Mouse (Mus musculus): ENCODE results near the gene Fbxo17. TPM values are rescaled to one million over a fixed set of nuclear protein-coding genes. Genes with fewer than 3 reads are reported as not detected.

Fbxo17 gene
- polyA plus RNA-seq, 1 experiment from 2014 or later: 5.2 TPM

DNA sequence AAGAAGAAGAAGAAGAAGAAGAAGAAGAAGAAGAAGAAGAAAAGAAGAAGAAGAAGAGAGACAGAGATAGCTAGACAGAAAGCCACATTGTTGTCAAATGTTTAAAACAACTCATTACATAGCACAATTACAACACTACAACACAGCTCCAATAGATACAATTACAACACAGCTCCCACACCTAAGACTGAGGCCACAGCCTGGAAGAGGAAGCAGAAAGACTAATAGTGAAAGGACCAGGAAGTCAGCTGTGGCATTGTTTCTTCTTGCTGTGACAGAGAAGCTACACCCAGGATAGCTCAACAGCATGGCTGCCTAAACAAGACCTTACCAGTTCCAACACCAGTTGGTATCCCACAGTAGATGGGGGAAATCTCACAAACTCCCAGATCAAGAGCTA is 7.2 kb upstream of the Fbxo17 start:
- H3K4me1 ChIP-seq (ENCODE audit: control insufficient read depth, insufficient read depth, low read length): no peaks in the 10 kb centered on the region
- no peak overlapping the region for H3K4me2 ChIP-seq (ENCODE audit: low read length)
- ATAC-seq: no peak
- H3K4me3 ChIP-seq (ENCODE audit: low read depth, low read length): no peak overlapping the region
- H3K27ac ChIP-seq (ENCODE audit: low read length): no peak overlapping the region
- no peaks in the 10 kb centered on the region for H3K9me3 ChIP-seq (replicated peaks; ENCODE audit: control insufficient read depth, low read length, poor library complexity, severe bottlenecking)
- H3K9ac ChIP-seq (ENCODE audit: low read depth, low read length): no peak overlapping the region
- H3K36me3 ChIP-seq (ENCODE audit: control insufficient read depth, insufficient read depth, low read length): no peaks in the 10 kb centered on the region
- no peaks in the 10 kb centered on the region for H3K27me3 ChIP-seq (ENCODE audit: control insufficient read depth, insufficient read depth, low read depth, low read length)

DNA sequence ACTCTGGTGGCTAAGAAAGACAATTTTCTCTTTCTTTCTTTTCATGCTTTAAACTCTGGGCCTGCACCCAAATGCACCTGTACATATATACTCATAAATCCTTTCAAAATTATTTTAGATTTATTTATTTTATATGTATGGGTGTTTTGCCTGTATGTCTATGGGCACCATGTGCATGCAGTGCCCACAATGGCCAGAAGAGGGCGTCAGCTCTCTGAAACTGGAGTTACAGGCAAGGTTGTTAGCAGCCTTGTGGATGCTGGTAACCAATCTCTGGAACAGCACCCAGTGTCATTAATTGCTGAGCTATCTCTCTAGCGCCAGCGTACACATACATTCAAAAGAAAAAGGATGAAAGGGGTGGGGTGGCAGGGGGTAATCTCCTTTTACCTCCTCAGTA is 5.6 kb upstream of the Fbxo17 start:
- no peaks in the 10 kb centered on the region for H3K4me1 ChIP-seq (ENCODE audit: control insufficient read depth, insufficient read depth, low read length)
- no peak overlapping the region for H3K4me3 ChIP-seq (ENCODE audit: low read depth, low read length)
- H3K27ac ChIP-seq (ENCODE audit: low read length): no peak overlapping the region
- H3K27me3 ChIP-seq (ENCODE audit: control insufficient read depth, insufficient read depth, low read depth, low read length): no peaks in the 10 kb centered on the region
- 68% methylated on average over 3 of the region's 3 CpGs for WGBS
- H3K4me2 ChIP-seq (ENCODE audit: low read length): no peak overlapping the region
- ATAC-seq: no peak
- H3K36me3 ChIP-seq (ENCODE audit: control insufficient read depth, insufficient read depth, low read length): no peaks in the 10 kb centered on the region
- no peaks in the 10 kb centered on the region for H3K9me3 ChIP-seq (replicated peaks; ENCODE audit: control insufficient read depth, low read length, poor library complexity, severe bottlenecking)
- no peak overlapping the region for H3K9ac ChIP-seq (ENCODE audit: low read depth, low read length)

DNA sequence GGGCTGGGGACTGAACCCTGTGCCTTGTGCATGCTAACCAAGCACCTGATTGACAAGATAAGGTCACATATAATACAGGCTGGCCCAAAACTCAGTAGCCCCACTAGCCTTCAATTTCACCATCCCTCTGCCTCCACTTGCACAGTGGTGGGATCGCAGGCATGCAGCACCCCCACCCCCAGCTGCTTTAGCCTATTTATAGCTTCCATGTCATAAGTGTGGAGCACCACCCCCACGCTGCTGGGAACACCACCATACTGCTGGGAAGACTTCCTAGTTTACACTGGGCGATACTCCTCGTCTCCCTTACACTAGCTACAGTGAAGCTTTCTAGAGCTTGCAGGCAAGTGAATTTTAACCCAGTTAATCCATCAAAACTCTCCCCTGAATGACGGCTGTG is 1.9 kb upstream of the Fbxo17 start:
- WGBS: 88% methylated on average over 5 of the region's 5 CpGs
- Histone ChIP-seq H3K4me3 (ENCODE audit: low read depth, low read length) (no peak overlapping the region), H3K9ac (ENCODE audit: low read depth, low read length) (no peak overlapping the region), H3K27me3 (ENCODE audit: control insufficient read depth, insufficient read depth, low read depth, low read length) (no peaks in the 10 kb centered on the region), H3K4me1 (ENCODE audit: control insufficient read depth, insufficient read depth, low read length) (peaks cover 2% of the 10 kb centered on the region; the same call in 1 of the 2 replicates), H3K27ac (ENCODE audit: low read length) (no peak overlapping the region), H3K9me3 (replicated peaks; ENCODE audit: control insufficient read depth, low read length, poor library complexity, severe bottlenecking) (no peaks in the 10 kb centered on the region), H3K36me3 (ENCODE audit: control insufficient read depth, insufficient read depth, low read length) (no peaks in the 10 kb centered on the region), H3K4me2 (ENCODE audit: low read length) (no peak overlapping the region)
- no peak for ATAC-seq

DNA sequence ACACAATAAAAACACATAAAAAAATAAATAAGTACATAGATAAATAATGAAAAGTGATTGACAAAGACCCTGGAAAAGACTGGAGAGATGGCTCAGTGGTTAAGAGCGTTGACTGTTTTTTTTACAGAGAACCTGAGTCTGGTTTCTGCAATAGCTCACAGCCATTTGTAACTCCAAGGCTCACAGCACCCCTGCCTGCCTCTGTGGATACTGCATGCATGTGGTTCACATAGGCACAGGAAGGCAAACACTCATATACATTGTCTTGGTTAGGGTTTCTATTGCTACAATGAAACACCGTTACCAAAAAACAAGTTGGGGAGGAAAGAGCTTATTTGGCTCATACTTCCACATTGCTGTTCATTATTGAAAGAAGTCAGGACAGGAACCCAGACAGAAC is 1.0 kb upstream of the Fbxo17 start:
- no peaks in the 10 kb centered on the region for H3K36me3 ChIP-seq (ENCODE audit: control insufficient read depth, insufficient read depth, low read length)
- no peaks in the 10 kb centered on the region for H3K27me3 ChIP-seq (ENCODE audit: control insufficient read depth, insufficient read depth, low read depth, low read length)
- H3K4me1 ChIP-seq (ENCODE audit: control insufficient read depth, insufficient read depth, low read length): peaks cover 2% of the 10 kb centered on the region; the same call in 1 of the 2 replicates
- H3K9me3 ChIP-seq (replicated peaks; ENCODE audit: control insufficient read depth, low read length, poor library complexity, severe bottlenecking): no peaks in the 10 kb centered on the region
- no peak overlapping the region for H3K4me3 ChIP-seq (ENCODE audit: low read depth, low read length)
- no peak for ATAC-seq
- 93% methylated on average over 2 of the region's 2 CpGs for WGBS
- H3K27ac ChIP-seq (ENCODE audit: low read length): no peak overlapping the region
- H3K9ac ChIP-seq (ENCODE audit: low read depth, low read length): no peak overlapping the region
- no peak overlapping the region for H3K4me2 ChIP-seq (ENCODE audit: low read length)

DNA sequence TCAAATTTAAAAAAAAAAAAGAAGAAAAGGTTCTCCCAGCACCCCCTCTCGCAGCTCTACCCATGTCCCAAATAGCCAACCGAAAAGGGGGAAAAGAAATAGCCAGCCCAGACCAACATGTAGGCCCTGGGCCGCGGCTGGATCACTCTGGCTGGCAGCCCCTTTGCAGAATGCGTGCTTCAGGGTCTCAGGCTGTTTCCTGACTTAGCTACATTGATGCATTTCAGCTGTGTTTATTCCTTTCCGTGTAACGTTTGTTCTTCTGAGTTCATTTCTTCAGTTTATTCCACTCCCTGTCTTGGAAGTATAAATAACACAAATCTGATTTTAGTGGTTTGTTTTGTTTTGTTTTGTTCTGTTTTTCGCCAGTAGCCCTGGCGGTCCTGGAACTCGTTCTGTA is 1.1 kb downstream of the Fbxo17 start:
- WGBS: 86% methylated on average over 10 of the region's 10 CpGs
- Histone ChIP-seq H3K27ac (ENCODE audit: low read length) (no peak overlapping the region), H3K9ac (ENCODE audit: low read depth, low read length) (no peak overlapping the region), H3K4me3 (ENCODE audit: low read depth, low read length) (no peak overlapping the region), H3K4me2 (ENCODE audit: low read length) (no peak overlapping the region), H3K9me3 (replicated peaks; ENCODE audit: control insufficient read depth, low read length, poor library complexity, severe bottlenecking) (no peaks in the 10 kb centered on the region), H3K27me3 (ENCODE audit: control insufficient read depth, insufficient read depth, low read depth, low read length) (no peaks in the 10 kb centered on the region), H3K4me1 (ENCODE audit: control insufficient read depth, insufficient read depth, low read length) (peaks cover 2% of the 10 kb centered on the region; the same call in 1 of the 2 replicates), H3K36me3 (ENCODE audit: control insufficient read depth, insufficient read depth, low read length) (no peaks in the 10 kb centered on the region)
- no peak for ATAC-seq

DNA sequence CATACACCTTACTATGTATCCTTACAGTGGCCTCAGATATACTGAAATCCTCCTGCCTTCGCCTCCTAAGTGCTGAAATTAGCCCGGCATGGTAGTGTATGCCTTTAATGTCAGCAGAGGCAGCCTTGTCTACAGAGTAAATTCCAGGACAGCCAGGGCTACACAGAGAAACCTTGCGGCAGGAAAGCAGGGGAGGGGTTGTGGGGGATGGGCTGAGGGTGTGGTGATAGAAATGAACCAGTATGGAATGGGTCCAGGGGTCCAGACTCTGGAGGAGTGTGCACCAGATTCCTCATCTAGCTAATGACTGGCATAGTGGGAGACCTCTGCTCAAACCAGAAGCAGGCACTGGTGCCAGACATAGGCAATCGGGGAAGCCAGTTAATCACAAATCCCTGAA is 2.6 kb downstream of the Fbxo17 start:
- 72% methylated on average over 4 of the region's 4 CpGs for WGBS
- ATAC-seq: no peak
- Histone ChIP-seq H3K9me3 (replicated peaks; ENCODE audit: control insufficient read depth, low read length, poor library complexity, severe bottlenecking) (no peaks in the 10 kb centered on the region), H3K36me3 (ENCODE audit: control insufficient read depth, insufficient read depth, low read length) (no peaks in the 10 kb centered on the region), H3K4me2 (ENCODE audit: low read length) (no peak overlapping the region), H3K4me3 (ENCODE audit: low read depth, low read length) (no peak overlapping the region), H3K9ac (ENCODE audit: low read depth, low read length) (no peak overlapping the region), H3K27ac (ENCODE audit: low read length) (no peak overlapping the region), H3K27me3 (ENCODE audit: control insufficient read depth, insufficient read depth, low read depth, low read length) (no peaks in the 10 kb centered on the region), H3K4me1 (ENCODE audit: control insufficient read depth, insufficient read depth, low read length) (peaks cover 2% of the 10 kb centered on the region; the same call in 1 of the 2 replicates)

DNA sequence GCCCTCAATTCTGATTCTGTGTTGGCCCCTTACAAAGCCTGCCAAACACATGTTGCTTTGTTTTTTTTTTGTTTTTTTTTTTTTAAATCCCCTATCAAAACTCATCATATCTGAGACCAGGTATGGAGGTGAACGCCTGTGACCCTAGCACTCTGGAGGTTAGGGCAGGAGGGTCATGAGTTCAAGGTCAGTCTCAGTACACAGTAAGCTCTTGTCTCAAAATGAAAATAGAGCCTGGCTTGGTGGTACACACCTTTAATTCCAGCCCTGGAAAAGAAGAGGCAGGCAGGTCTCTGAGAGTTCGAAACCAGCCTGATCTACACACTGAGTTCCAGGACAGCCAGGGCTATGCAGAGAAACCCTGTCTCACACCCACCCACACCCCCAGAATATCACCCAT is 3.0 kb downstream of the Fbxo17 start:
- peaks cover 2% of the 10 kb centered on the region; the same call in 1 of the 2 replicates for H3K4me1 ChIP-seq (ENCODE audit: control insufficient read depth, insufficient read depth, low read length)
- no peaks in the 10 kb centered on the region for H3K36me3 ChIP-seq (ENCODE audit: control insufficient read depth, insufficient read depth, low read length)
- no peak overlapping the region for H3K4me2 ChIP-seq (ENCODE audit: low read length)
- H3K27ac ChIP-seq (ENCODE audit: low read length): no peak overlapping the region
- no peak overlapping the region for H3K4me3 ChIP-seq (ENCODE audit: low read depth, low read length)
- H3K9ac ChIP-seq (ENCODE audit: low read depth, low read length): no peak overlapping the region
- no peaks in the 10 kb centered on the region for H3K27me3 ChIP-seq (ENCODE audit: control insufficient read depth, insufficient read depth, low read depth, low read length)
- no peak for ATAC-seq
- 88% methylated on average over 2 of the region's 2 CpGs for WGBS
- no peaks in the 10 kb centered on the region for H3K9me3 ChIP-seq (replicated peaks; ENCODE audit: control insufficient read depth, low read length, poor library complexity, severe bottlenecking)

DNA sequence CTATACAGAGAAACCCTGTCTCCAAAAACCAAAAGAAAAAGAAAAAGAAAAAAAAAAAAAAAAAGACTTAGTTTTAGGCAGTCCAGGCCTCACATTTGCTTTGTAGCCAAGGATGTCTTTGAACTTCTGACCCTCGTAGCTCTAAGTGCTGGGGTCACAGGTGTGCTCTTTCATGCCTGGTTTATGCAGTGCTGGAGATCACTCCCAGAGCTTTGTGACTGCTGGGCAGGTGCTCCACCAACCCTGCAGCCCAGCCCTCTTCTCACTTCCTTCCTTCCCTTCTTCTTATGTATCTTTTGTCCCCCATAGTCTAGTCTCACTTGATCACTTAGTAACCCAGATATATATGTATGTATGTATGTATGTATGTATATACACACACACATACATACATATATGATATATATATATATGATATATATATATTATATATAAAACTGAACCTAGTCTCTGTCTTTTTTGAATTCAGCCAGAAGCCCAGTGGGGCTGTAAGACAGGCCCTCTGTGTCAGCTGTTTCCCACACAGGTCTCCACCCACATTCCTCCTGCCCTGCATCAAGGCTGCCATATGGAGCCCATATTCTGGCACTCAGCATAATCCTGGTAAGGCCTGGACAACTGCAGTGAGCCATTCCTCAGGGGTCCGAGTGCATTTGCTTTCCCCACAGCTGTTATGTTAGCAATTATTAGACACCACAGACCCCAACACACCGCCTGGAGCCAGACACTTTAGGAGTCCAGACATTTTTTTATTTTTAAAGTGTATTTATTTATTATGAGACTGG is 4.3 kb downstream of the Fbxo17 start:
- no peak overlapping the region for H3K4me2 ChIP-seq (ENCODE audit: low read length)
- no peaks in the 10 kb centered on the region for H3K27me3 ChIP-seq (ENCODE audit: control insufficient read depth, insufficient read depth, low read depth, low read length)
- H3K9ac ChIP-seq (ENCODE audit: low read depth, low read length): no peak overlapping the region
- 82% methylated on average over 3 of the region's 3 CpGs for WGBS
- no peak for ATAC-seq
- H3K36me3 ChIP-seq (ENCODE audit: control insufficient read depth, insufficient read depth, low read length): no peaks in the 10 kb centered on the region
- peaks cover 2% of the 10 kb centered on the region; the same call in 1 of the 2 replicates for H3K4me1 ChIP-seq (ENCODE audit: control insufficient read depth, insufficient read depth, low read length)
- H3K4me3 ChIP-seq (ENCODE audit: low read depth, low read length): no peak overlapping the region
- no peaks in the 10 kb centered on the region for H3K9me3 ChIP-seq (replicated peaks; ENCODE audit: control insufficient read depth, low read length, poor library complexity, severe bottlenecking)
- H3K27ac ChIP-seq (ENCODE audit: low read length): no peak overlapping the region

DNA sequence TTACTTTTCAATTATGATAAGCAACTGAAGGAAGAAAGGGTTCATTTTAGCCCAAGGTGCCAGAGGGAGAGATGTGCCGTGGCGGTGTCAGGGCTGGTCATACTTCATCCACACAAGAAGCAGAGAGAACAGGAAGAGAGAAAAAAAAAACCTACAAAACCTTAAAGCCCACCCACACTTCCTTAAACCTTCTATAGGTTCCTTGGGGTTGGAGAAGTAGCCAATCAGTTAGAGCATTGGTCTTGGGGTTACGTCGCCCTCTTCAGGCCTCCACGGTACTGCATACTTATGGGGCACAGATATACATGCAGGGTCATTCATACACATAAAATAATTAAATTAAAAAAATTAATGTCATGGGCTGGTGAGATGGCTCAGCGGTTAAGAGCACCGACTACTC is 5.5 kb downstream of the Fbxo17 start:
- 97% methylated on average over 7 of the region's 7 CpGs for WGBS
- Histone ChIP-seq H3K36me3 (ENCODE audit: control insufficient read depth, insufficient read depth, low read length) (no peaks in the 10 kb centered on the region), H3K4me2 (ENCODE audit: low read length) (no peak overlapping the region), H3K27me3 (ENCODE audit: control insufficient read depth, insufficient read depth, low read depth, low read length) (no peaks in the 10 kb centered on the region), H3K4me3 (ENCODE audit: low read depth, low read length) (no peak overlapping the region), H3K9me3 (replicated peaks; ENCODE audit: control insufficient read depth, low read length, poor library complexity, severe bottlenecking) (no peaks in the 10 kb centered on the region), H3K4me1 (ENCODE audit: control insufficient read depth, insufficient read depth, low read length) (peaks cover 3% of the 10 kb centered on the region; the same call in 1 of the 2 replicates), H3K9ac (ENCODE audit: low read depth, low read length) (no peak overlapping the region), H3K27ac (ENCODE audit: low read length) (no peak overlapping the region)
- ATAC-seq: no peak
